Mouse (Mus musculus) layer of hippocampus, adult 9-11 months (tissue): ENCODE results near the gene Gm20605.
"Not testable (repeated sequence)": the region's sequence is repeated elsewhere in the genome, so short reads cannot be mapped to it uniquely, and the experiment has no call there.

Source experiments
- DNase-seq: peaks from one replicate; pipeline ENCODE4 v3.0.0; 2022

The Gm20605 gene

DNA sequence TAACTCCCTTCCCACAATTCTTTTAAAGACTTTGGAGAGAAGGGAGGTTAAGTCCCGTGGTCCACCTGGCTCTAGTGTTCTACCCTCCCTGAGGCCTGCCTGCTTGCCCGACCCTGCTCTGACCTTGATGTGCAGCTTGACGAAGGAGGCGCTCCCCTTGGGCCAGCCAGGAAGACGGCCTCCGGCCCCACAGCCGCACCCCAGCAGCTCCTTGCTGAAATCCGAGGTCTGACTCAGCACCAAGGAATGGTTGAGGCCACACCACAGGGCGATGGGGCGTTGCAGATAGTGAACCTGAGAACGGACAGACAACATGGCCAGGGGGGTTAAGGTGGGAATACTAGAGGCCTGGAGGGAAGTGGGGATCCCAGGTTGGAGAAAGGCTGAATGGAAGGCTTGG, 15.4 kb upstream of the Gm20605 start, which contains the start of gene Pcolce:
Pcolce (minus strand) TSS at position 235 of the 400 bp plus-strand sequence.
- no peak for DNase-seq

DNA sequence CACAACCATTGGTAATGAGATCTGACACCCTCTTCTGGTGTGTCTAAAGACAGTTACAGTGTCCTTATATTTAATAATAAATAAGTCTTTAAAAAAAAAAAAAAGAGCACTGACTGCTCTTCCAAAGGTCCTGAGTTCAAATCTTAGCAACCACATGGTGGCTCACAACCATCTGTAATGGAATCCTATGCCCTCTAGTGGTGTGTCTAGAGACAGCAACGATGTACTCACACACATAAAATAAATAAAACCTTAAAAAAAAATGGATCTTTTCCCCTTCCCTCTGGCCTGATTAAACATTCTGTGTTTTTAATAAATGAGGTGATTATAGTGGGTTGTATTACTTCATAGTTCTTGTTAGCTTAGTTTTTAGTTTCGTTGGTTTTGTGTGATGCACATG, 14.1 kb upstream of the Gm20605 start:
- DNase-seq, result not testable (repeated sequence)

DNA sequence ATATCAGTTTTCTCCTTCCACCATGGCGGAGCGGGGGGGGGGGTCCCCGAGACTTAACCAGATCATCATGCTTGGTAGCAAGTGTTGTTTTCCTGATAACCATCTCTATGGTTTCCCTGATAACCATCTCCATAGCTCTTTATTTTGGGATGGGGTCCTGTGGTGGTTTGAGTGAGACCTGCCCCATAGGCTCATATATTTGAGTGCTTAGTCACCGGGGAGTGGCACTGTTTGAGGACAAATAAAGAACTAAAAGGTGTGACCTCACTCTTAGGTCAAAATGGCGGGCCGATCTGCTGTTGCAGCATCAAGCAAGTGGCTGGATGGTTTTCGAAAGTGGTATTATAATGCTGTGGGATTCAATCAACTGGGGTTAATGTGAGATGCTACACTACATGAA, 13.6 kb upstream of the Gm20605 start:
- DNase-seq, result no peak

DNA sequence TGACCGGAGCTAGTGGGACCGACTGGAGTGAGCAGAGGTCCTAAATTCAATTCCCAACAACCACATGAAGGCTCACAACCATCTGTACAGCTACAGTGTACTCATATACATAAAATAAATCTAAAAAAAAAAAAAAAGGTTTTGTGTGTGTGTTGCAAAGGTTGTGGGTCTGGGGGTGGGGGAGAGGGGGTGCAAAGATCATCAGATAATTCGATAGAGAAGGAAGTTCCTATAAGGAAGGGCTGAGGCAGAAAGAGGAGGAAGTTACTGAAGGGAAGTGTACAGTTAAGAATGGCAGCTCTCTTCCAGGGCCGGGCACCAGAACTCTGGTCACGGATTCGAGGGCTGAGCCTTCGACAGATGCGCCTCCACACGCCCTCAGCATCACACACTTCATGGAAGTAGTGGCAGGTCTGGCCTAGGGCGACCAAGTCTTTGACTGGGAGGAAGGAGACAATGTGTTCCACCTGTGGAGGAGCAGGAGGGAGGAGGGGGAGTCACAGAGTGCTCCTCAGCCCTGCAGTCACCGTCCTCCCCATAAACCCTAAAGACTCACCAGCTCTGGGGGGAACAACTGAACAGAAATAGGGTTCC, 4.9 kb upstream of the Gm20605 start:
- DNase-seq, result no peak

DNA sequence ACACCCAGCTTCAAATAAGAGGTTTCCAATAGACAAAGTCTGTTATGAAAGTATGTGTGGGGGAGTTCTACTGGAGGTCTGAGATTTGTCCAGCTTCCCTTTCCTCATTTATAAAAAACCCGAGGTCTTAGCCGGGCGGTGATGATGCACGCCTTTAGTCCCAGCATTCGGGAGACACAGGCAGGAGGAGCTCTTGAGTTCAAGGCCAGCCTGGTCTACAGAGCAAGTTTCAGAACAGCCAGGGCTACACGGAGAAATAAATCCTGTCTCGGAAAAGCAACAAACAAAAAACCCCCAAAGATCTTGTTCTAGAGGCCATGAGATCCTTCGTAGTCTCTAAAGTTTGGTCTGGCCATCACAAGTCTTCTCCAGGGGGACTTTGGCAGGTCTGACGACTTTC, 984 bp upstream of the Gm20605 start:
- no peak for DNase-seq

DNA sequence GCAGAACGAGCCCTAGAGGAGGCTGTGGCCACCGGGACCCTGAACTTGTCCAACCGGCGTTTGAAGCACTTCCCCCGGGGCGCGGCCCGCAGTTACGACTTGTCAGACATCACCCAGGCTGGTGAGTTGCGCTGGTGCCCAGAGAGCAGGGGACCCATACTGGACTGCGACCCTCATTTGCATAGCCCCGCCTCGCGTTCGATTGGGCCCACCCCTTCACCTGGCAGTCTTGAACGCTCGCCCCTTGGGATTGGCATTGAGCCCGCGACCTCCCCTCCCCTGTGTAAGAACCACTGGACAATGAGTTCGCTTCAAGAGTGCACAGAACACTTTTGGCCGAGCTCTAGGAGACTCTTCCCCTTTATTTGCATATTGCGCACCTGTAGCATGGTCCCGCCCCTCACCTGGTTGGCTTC, 339 bp downstream of the Gm20605 start:
- no peak for DNase-seq

DNA sequence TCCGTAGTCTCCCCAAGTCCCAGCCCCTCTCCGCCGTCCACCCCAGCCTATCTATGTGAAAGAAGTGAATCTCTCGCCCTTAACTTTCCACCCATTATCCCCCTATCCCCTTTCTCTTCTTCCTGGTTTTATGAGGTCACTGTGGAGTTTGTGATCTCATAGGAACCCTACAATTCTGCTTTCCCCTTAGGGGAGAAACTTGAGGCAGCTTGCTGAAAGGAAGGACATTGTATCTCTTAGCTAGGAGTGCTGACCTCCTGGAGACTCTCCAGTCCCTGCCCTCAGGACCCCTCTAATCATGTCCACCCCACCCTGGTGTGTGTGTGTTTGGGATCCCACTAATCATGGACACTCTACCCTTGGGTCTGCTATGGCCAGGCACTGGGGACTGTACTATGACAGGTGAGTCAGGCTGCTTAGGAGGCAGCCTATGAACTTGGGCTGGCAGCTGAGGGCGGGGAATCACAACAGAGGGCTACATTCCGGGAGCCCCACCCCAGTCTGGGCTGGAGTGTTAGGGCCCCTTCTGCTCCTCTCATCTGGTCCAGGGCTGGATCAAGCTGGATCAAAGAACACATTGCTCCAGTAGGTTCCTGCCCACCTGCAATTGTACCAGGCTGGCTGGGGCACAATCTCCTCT, 1.1 kb downstream of the Gm20605 start:
- DNase-seq, result no peak

DNA sequence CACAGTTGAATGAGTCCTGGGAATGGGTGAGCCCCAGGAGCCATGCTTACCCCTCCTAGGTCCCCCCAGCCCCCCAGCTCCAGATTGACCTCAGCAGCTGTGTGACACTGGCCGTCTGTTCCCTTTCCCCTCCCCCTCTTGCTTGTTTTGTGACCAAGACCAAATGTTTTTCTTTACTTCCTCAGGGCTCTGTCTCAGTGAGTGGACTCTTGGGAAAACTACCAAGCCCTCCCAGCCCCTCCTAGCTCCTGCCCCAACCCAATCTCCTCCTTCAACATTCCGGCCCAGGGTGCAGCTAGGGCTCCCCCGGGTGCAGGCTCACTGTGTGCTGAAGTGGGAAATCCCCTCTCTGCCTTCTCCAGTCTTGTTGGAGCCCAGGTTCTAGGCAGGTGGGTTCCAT, 1.6 kb downstream of the Gm20605 start:
- DNase-seq, result peak; percentile 46

DNA sequence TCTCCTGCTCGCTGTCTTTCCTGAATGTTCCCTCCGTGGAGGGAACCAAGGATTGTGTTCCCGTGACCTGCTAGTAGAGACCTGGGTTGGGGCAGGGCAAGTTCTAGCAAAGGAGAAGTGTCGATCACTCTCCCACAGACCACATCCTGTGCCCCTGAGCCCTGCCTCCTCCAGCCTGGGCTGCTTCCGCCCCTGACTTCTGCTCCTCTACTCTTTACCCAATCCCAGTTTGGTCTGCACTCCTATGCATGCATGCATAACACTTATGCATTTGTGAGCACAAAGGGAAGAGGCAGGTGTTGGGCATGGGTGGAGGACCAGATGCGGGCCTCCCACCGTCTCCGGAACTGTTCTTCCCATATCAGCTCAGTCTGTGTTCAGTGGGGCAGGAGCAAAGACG, 2.2 kb downstream of the Gm20605 start:
- peak; percentile 74 for DNase-seq

DNA sequence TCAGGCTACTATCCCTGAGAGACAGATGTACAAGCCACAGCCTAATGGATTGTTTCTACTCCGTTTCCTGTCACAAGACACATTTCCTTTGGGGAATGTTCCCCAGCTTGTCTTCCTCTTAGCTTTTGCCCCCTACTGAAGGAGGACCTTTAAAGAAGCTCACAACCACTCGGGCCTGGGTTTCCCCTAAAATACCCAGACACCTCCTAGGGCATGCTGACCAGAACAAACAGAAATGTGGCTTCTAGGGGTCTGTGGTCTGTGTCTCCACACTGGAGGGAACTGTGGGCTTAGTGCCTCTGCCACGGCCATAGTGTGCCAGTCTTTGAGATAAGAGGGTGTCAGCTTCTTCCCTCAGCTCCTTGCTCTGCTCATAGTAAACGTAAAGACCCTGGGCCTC, 2.6 kb downstream of the Gm20605 start:
- DNase-seq, result no peak

DNA sequence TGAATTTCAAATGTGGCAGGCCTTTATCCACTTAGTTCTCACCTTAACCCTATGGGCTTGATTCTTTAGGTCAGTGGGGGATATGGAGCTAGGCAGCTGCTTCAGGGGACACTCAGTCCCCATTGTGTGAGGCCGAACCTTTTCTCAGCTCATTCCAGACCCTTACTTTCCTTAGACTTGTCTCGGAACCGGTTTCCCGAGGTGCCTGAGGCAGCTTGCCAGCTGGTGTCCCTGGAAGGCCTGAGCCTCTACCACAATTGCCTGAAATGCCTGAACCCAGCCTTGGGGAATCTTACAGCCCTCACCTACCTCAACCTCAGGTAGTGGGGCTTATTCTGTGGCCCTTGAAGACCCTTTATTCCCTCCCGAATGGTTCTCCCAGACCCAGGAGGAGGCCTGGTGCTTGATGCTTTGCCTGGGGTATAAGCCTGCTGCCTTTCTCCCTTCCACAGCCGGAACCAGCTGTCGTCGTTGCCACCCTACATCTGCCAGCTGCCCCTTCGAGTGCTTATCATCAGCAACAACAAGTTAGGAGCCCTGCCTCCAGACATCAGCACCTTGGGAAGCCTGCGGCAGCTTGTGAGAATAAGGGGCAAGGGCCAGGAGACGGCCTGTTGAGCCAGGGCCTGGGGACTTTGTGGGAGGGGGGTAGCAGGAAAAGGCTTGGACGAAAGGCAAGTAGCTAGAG, 4.6 kb downstream of the Gm20605 start:
- no peak for DNase-seq

DNA sequence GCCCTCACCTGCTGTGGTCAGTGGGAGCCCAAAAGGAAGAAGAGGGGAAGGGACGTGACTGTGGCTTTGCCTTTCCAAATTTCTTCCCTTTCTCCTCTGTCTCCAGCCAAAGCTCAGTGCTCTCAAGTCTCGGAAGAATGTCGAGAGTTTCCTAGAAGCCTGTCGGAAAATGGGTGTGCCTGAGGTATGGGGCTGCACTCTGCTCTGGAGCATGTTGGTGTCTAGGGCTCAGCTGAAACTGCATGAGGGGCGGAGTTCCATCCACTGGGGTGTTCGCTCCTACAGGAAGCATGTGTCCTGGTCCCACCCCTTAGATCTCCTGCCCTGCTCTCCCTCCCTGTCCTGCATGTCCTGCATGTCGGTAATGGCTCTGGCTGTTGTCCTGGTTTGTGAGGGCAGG, 10.5 kb downstream of the Gm20605 start:
- no peak for DNase-seq

DNA sequence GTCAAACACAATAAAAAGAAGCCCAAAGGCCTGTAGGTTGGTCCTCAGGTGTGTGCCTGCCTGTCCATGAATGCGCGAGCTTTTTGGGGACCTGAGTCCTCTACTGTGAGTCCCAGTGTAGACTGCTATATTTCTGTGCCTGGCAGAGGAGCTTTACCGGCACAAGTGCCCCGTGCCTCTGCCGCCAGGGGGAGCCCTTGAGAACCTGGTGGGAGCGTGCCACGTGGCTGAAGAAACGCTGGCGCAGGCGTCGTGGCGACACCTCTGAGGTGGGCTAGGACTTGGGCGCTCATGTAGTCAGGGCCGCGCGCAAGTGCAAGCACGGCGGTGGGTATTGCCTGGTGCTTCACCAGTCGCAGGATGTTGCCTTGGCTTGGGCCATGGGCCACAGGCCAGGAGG, 12.1 kb downstream of the Gm20605 start, which contains the start of gene Sap25:
Sap25 (plus strand) TSS at position 281 of the 400 bp plus-strand sequence.
- no peak for DNase-seq

DNA sequence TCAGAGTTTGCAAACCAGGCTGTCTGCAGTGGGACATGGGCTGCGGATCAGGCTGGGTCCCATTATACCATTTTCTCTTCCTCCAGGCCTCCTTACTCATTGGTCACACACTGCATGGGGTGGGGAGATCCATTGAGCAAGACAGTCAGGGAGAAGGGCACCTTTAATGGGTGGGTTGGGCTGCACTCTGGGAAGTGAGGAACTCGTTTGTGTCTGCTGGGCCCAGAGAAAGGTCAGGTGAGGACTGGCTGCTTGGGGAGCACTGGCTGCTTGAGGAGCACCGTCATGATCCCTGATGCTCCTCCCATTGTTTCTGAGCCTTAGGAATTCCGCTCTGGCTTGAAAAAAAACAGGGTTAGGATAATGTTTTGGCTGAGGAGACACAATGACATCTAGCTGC, 13.9 kb downstream of the Gm20605 start:
- no peak for DNase-seq

DNA sequence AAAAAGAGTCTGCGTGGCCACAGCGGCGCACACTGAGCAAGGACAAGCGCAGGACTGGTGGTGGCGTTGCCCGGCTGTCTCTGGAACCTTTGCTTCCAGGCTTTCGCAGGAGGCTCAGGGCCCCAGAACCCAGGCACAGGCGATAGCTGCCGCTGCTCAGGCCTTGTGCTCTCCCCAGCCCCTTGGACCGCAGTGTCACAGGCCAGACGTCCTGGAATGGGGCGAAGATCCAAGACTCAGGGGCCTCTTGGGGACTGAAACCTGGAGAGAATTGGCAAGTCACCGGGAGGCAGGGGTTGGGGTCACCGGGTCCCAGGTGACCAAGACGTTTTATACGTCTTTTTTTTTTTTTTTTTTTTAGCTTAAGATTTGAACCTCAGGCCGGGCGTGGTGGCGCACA, 15.5 kb downstream of the Gm20605 start:
- no peak for DNase-seq

DNA sequence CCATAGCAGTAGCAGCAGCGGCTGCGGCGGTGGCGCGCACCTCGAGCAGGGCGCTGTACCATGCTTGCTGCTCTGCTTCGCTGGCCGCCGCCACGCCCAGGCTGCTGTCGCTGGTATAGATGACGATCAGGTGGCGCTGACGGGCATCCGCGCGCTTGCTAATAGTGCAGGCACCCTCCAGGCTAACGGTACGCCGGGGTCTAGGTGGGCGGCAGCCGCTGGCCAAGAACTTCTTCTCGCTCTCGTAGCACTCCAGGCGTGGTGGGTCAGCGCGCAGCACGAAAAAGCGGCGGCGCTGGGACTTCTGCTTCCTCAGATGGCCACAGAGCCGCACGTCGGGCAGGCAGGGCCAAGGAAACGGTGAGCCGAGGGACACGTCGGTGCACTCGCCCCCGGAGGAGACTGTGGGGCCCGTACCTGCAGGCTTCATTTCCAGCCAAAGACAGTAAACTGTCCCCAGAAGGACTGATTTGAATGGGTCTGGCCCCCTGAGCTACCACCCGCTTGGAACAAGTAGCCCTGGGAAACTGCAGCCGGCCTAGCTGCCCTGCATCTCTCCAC, 16.2 kb downstream of the Gm20605 start:
- no peak for DNase-seq

DNA sequence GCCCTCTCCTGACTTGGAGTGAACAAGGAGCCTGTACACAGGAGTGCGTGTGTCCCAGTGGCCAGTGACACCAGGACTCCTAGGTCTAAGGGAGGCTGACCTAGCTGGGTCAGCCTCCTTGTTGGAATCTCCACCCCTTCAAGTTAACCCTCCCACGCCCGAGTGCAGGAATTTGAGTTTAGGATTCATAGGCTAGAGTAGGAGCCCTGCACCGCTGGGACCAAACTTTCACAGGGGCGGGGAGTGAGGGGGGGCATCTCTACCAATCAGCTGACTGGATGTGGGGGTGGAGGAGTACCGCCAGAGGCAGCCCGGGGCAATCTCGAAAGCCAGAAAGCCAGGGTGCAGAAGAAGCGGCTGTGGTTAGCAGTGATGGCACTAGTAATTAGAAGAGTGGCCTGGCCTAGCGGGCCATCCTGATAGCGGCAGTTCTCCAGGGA, 16.7 kb downstream of the Gm20605 start, which contains the start of gene Irs3:
Irs3 (minus strand) TSS at position 63 of the 440 bp plus-strand sequence.
- no peak for DNase-seq

DNA sequence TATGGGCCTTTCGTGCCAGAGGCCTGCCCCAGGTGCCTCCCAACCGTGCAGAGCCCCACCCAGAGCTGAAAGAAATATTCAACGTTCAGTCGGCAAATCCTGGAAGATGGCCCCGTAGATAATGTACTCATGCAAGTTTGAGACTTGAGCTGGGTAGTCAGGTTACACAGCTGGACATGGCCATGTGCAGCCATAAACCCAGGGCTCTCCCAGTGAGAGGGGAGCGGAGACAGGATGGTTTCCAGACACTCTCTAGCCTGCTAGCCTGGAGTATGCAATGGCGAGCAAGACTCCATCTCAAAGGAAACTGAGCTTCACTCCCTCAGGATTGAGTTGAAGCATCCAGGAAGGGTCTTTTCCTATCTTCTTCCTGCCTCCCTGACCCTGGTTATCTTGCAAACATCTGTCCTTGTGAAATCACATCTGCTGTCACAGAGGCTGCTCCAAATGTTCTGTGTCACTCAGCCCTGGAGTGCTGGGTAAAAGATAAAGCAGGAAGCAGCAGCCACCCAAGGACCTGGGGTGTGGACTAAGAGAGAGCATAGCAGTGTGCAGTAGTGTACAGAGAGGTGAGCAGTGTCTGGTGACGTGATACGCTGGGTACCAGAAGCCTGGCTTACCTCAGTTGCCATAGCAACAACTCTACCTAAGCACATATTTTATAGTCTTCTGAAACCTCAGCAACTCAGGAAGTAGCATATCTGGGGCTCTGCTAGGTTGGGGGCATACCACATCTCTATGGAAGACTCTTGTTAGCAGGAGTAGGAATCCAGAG, 19.0 kb downstream of the Gm20605 start:
- DNase-seq, result no peak

DNA sequence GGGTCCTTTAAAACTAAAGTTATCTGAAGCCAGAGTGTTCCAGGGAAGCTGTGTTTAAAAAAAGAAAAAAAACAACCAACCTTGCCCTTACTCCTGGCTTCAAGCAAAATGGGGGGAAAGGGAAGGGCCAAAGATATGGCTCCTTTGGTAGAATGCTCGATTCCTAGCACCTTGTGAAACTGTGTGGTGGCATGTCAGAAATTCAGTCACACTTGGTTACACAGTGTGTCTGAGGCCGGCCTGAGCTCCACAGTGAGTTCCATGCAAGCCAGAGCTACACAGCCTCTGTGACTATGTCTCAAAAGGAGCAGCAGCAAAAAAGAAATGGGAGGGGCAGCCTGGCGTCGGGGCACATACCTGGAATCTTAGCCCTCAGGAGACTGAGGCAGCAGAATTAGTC, 20.3 kb downstream of the Gm20605 start:
- no peak for DNase-seq

DNA sequence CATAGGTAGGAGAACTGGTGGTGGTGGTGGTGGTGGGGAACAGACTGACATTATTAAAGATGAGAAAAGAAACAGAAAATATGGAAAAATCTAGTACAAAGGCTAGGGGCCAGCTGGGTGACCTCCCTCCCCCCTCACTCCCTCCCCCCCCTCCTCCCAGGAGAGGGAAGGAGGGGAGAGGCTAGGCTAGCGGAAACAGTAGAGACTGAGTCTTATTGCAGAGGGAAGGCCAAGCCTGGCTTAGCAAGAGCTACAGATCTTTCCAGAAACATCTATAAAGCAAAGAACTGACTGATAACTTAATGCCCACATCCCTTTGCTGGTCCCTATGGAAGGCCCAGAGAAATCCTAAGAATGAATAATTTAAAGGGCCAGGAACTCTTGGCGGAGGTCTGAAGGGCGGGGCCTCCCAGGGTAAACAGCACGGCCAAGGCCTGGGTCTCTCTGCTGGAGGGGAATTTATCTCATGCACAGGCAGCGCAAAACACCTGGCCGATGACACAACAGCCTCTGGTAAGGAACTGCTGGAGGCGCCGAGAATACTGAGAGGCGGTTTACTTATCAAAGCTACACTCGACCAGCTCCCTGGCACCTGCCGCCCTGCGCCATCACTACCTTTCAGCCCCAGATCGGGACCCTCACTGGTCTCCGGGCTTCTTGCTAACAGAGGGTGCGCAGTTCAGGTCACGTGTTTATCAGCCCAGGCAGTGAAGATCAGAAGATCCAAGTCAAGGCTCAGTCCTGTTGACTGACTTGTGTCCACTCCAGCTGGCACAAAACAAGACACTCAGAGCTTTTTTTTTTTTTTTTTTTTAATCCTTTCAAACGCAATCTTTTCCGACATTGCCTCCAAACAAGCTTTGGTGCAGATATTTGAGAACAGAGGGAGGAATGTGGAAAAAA, 20.9 kb downstream of the Gm20605 start:
- DNase-seq, result no peak

DNA sequence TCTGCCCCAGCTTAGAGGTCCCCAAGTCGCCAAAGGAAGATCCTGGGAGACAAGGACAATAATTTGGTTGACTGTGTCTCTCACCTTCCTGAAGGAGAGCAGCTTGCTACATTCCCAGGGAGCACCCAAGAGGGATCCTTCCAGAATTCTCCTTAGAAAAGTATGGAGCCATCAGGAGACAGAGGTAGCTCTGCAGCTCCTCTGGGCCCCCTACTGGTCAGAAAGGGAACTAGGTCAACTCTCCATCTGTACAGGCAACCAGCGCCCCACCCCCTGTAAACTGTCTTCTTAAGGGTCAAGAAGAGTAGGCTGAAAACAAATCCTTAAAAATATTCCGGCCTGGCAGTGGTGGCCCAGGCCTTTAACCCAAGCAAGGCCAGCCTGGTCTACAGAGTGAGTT, 23.5 kb downstream of the Gm20605 start:
- DNase-seq, result peak; percentile 52

DNA sequence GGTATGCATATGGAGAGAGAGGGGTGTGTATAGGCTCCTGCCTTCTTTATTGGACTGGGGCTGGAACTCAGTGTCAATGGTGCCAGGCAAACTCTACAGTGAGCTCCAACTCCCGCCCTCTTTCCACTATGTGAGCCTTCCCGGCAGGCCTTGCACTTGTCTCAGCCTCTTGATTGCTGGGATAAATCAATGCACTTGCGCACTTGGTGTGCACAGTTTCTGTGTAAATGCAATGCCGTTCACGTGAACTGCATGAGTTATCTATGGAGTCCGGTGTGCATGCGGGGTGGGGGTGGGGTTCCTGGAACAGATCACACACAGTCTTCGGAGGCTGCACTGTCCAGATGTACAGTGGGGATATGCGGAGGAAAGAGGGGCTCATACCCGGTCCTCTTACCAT, 24.4 kb downstream of the Gm20605 start:
- no peak for DNase-seq
